Mouse (Mus musculus): ENCODE data around the gene Bcat2. TPM values are rescaled to one million over a fixed set of nuclear protein-coding genes. Genes with fewer than 3 reads are reported as not detected.

Gene Bcat2
- total and polyA plus RNA-seq, 2 experiments = 14.7 to 54.5 TPM

- Histone ChIP-seq H3K4me1 (ENCODE audit: control insufficient read depth, insufficient read depth, low read length) (peaks cover 10% of the 10 kb centered on the region), H3K27me3 (ENCODE audit: control insufficient read depth, insufficient read depth, low read length) (no peaks in the 10 kb centered on the region), H3K79me2 (ENCODE audit: control insufficient read depth, insufficient read depth, low read length) (no peaks in the 10 kb centered on the region), H3K4me3 (ENCODE audit: insufficient read depth, low read depth, low read length) (no peak overlapping the region), H3K27ac (replicated peaks; ENCODE audit: insufficient read depth, low read depth, low read length) (no peak overlapping the region), H3K9ac (ENCODE audit: low read depth, low read length) (no peak overlapping the region), H3K36me3 (ENCODE audit: control insufficient read depth, insufficient read depth, low read length) (no peaks in the 10 kb centered on the region)
- TF ChIP-seq CTCF (IDR thresholded peaks at IDR 0.05; ENCODE audit: low read depth, low read length) (no peak), POLR2A (IDR thresholded peaks at IDR 0.05; ENCODE audit: extremely low read depth, insufficient read depth, low read length) (no peak)
- no peak for DNase-seq (ENCODE audit: extremely low read depth, low read depth, low spot score)
- 91% methylated on average over 5 of the region's 5 CpGs for WGBS
Observed at GRCm38 (mm10) chr7:45618316-45618715, 48.4 kb downstream of the Bcat2 start.

- H3K4me3 ChIP-seq (ENCODE audit: insufficient read depth, low read depth, low read length) = no peak overlapping the region
- WGBS = 84% methylated on average over 5 of the region's 5 CpGs
- TF ChIP-seq CTCF (IDR thresholded peaks at IDR 0.05; ENCODE audit: low read depth, low read length) (no peak), POLR2A (IDR thresholded peaks at IDR 0.05; ENCODE audit: extremely low read depth, insufficient read depth, low read length) (no peak)
- no peak overlapping the region for H3K9ac ChIP-seq (ENCODE audit: low read depth, low read length)
- no peaks in the 10 kb centered on the region for H3K36me3 ChIP-seq (ENCODE audit: control insufficient read depth, insufficient read depth, low read length)
- no peak for DNase-seq (ENCODE audit: extremely low read depth, low read depth, low spot score)
- H3K27ac ChIP-seq (replicated peaks; ENCODE audit: insufficient read depth, low read depth, low read length) = no peak overlapping the region
- H3K27me3 ChIP-seq (ENCODE audit: control insufficient read depth, insufficient read depth, low read length) = no peaks in the 10 kb centered on the region
- peaks cover 8% of the 10 kb centered on the region for H3K4me1 ChIP-seq (ENCODE audit: control insufficient read depth, insufficient read depth, low read length)
- H3K79me2 ChIP-seq (ENCODE audit: control insufficient read depth, insufficient read depth, low read length) = no peaks in the 10 kb centered on the region
Observed at GRCm38 (mm10) chr7:45619592-45619991, 49.6 kb downstream of the Bcat2 start.

GRCm38 (mm10) chr7:45621443-45621842 is 51.5 kb downstream of the Bcat2 start, which contains the start of gene Izumo1:
Gene Izumo1 (plus strand): TSS chr7:45621811.
- no peaks in the 10 kb centered on the region for H3K27me3 ChIP-seq (ENCODE audit: control insufficient read depth, insufficient read depth, low read length)
- H3K4me1 ChIP-seq (ENCODE audit: control insufficient read depth, insufficient read depth, low read length) = no peaks in the 10 kb centered on the region; the same call in 1 of the 2 replicates
- H3K27ac ChIP-seq (replicated peaks; ENCODE audit: insufficient read depth, low read depth, low read length) = no peak within 1 kb of the TSS
- TF ChIP-seq CTCF (IDR thresholded peaks at IDR 0.05; ENCODE audit: low read depth, low read length) = no peak
- TF ChIP-seq POLR2A (IDR thresholded peaks at IDR 0.05; ENCODE audit: extremely low read depth, insufficient read depth, low read length) = no peak
- no peak for DNase-seq (ENCODE audit: extremely low read depth, low read depth, low spot score)
- H3K36me3 ChIP-seq (ENCODE audit: control insufficient read depth, insufficient read depth, low read length) = no peaks in the 10 kb centered on the region
- no peak within 1 kb of the TSS for H3K9ac ChIP-seq (ENCODE audit: low read depth, low read length)
- H3K4me3 ChIP-seq (ENCODE audit: insufficient read depth, low read depth, low read length) = no peak within 1 kb of the TSS
- no peaks in the 10 kb centered on the region for H3K79me2 ChIP-seq (ENCODE audit: control insufficient read depth, insufficient read depth, low read length)
- WGBS = 32% methylated on average over 9 of the region's 9 CpGs

GRCm38 (mm10) chr7:45623507-45623906 is 53.6 kb downstream of the Bcat2 start:
- DNase-seq (ENCODE audit: extremely low read depth, low read depth, low spot score) = peak; percentile 21
- no peaks in the 10 kb centered on the region for H3K79me2 ChIP-seq (ENCODE audit: control insufficient read depth, insufficient read depth, low read length)
- H3K27me3 ChIP-seq (ENCODE audit: control insufficient read depth, insufficient read depth, low read length) = no peaks in the 10 kb centered on the region
- TF ChIP-seq CTCF (IDR thresholded peaks at IDR 0.05; ENCODE audit: low read depth, low read length) = no peak
- no peak for TF ChIP-seq POLR2A (IDR thresholded peaks at IDR 0.05; ENCODE audit: extremely low read depth, insufficient read depth, low read length)
- no peak overlapping the region for H3K4me3 ChIP-seq (ENCODE audit: insufficient read depth, low read depth, low read length)
- no peak overlapping the region for H3K9ac ChIP-seq (ENCODE audit: low read depth, low read length)
- H3K4me1 ChIP-seq (ENCODE audit: control insufficient read depth, insufficient read depth, low read length) = no peaks in the 10 kb centered on the region
- H3K36me3 ChIP-seq (ENCODE audit: control insufficient read depth, insufficient read depth, low read length) = no peaks in the 10 kb centered on the region
- no peak overlapping the region for H3K27ac ChIP-seq (replicated peaks; ENCODE audit: insufficient read depth, low read depth, low read length)
- 95% methylated on average over 11 of the region's 11 CpGs for WGBS

- Histone ChIP-seq H3K4me1 (ENCODE audit: control insufficient read depth, insufficient read depth, low read length) (no peaks in the 10 kb centered on the region), H3K27me3 (ENCODE audit: control insufficient read depth, insufficient read depth, low read length) (no peaks in the 10 kb centered on the region)
- 89% methylated on average over 3 of the region's 3 CpGs for WGBS
Observed at GRCm38 (mm10) chr7:45624718-45625117, 54.8 kb downstream of the Bcat2 start.

GRCm38 (mm10) chr7:45625481-45625880 is 55.5 kb downstream of the Bcat2 start:
- no peaks in the 10 kb centered on the region for H3K79me2 ChIP-seq (ENCODE audit: control insufficient read depth, insufficient read depth, low read length)
- no peak overlapping the region for H3K27ac ChIP-seq (replicated peaks; ENCODE audit: insufficient read depth, low read depth, low read length)
- no peak for DNase-seq (ENCODE audit: extremely low read depth, low read depth, low spot score)
- no peaks in the 10 kb centered on the region for H3K27me3 ChIP-seq (ENCODE audit: control insufficient read depth, insufficient read depth, low read length)
- no peak overlapping the region for H3K9ac ChIP-seq (ENCODE audit: low read depth, low read length)
- H3K36me3 ChIP-seq (ENCODE audit: control insufficient read depth, insufficient read depth, low read length) = no peaks in the 10 kb centered on the region
- TF ChIP-seq POLR2A (IDR thresholded peaks at IDR 0.05; ENCODE audit: extremely low read depth, insufficient read depth, low read length) (no peak), CTCF (IDR thresholded peaks at IDR 0.05; ENCODE audit: low read depth, low read length) (no peak)
- H3K4me3 ChIP-seq (ENCODE audit: insufficient read depth, low read depth, low read length) = no peak overlapping the region
- WGBS = 88% methylated on average over 8 of the region's 8 CpGs
- H3K4me1 ChIP-seq (ENCODE audit: control insufficient read depth, insufficient read depth, low read length) = no peaks in the 10 kb centered on the region

More at GRCm38 (mm10) chr7:45624718-45625117, 54.8 kb downstream of the Bcat2 start:
- Histone ChIP-seq H3K79me2 (ENCODE audit: control insufficient read depth, insufficient read depth, low read length) (no peaks in the 10 kb centered on the region), H3K9ac (ENCODE audit: low read depth, low read length) (no peak overlapping the region), H3K36me3 (ENCODE audit: control insufficient read depth, insufficient read depth, low read length) (no peaks in the 10 kb centered on the region), H3K27ac (replicated peaks; ENCODE audit: insufficient read depth, low read depth, low read length) (no peak overlapping the region), H3K4me3 (ENCODE audit: insufficient read depth, low read depth, low read length) (no peak overlapping the region)
- no peak for DNase-seq (ENCODE audit: extremely low read depth, low read depth, low spot score)
- no peak for TF ChIP-seq CTCF (IDR thresholded peaks at IDR 0.05; ENCODE audit: low read depth, low read length)
- no peak for TF ChIP-seq POLR2A (IDR thresholded peaks at IDR 0.05; ENCODE audit: extremely low read depth, insufficient read depth, low read length)

All from liver, adult 2 months (tissue).